Mouse (Mus musculus): ENCODE measurements around the gene Heg1. TPM values are rescaled to one million over a fixed set of nuclear protein-coding genes. Genes with fewer than 3 reads are reported as not detected.

Heg1 gene
- polyA plus RNA-seq, 1 experiment from 2014 or later = 9.4 TPM

Other genes with a start within 250 kb of the Heg1 start
- gene Slc12a8, start 167.0 kb upstream of the Heg1 start, polyA plus RNA-seq (2015; fragmentation: Nextera tagmentation; extraction: Ambion mirVana) = 1.1 and 1.2 TPM in 2 replicates
- gene Muc13, start 109.7 kb downstream of the Heg1 start, polyA plus RNA-seq (2015; fragmentation: Nextera tagmentation; extraction: Ambion mirVana) = not detected in 2 replicates
- gene Itgb5, start 145.3 kb downstream of the Heg1 start, polyA plus RNA-seq (2015; fragmentation: Nextera tagmentation; extraction: Ambion mirVana) = 13.5 and 15.1 TPM in 2 replicates